Mouse (Mus musculus): ENCODE data around the gene Srebf1. TPM values are rescaled to one million over a fixed set of nuclear protein-coding genes. Genes with fewer than 3 reads are reported as not detected.

Gene Srebf1
- 10 to 100 TPM; 10.1 to 40.5 TPM for polyA plus RNA-seq (2012; fragmentation: generic; extraction: Trizol)

DNA sequence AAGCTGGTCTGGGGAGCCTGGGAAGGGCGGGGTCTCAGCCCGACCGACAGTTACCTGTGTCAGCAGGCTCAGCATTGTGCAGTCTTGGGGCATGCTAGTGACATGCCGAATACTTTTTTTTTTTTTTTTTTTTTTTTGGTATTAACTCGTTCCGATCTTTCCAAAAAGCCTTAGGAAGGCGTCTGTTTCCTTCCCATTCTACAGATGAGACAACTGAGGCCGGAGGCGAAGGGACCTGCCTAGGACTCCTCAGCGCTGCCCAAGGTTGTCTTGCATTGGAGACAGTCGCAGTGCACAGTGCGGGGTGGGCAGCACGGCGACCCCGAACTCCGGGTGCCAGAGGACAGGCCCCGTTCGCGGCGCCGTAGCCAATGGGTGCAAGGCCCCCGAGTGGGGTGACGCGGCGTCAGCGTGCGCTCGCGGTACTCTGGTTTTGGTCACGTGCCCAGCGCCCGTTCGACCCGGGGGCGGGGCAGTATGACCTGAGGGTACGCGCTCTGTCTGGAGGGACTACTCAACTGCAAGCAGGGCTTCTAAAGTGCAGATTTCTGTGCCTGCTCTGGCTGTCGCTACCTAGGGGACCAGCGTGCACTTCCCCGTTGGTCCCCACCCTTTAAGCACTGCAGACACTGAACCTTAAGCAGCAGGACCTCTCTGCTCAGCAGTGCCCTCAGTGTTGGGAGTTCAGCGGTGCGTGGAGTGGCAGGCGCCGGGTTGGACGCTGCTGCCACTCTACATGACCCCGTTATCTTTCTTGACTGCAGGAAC, at the start of gene Srebf1:
Gene Srebf1, minus strand, starts transcription at position 113 of the 768 bp plus-strand sequence.

Other genes with a start within 250 kb of the Srebf1 start
- 10 to 100 TPM; 19.6 to 52.3 TPM for gene Pemt, start 176.1 kb downstream of the Srebf1 start, polyA plus RNA-seq (2012; fragmentation: generic; extraction: Trizol)
- gene Rai1, start 117.6 kb downstream of the Srebf1 start, polyA plus RNA-seq (2012; fragmentation: generic; extraction: Trizol) = 10 to 100 TPM; 12.2 to 24.5 TPM
- 10 to 100 TPM; 10.0 to 33.7 TPM for gene Tom1l2, start 130.3 kb upstream of the Srebf1 start, polyA plus RNA-seq (2012; fragmentation: generic; extraction: Trizol)
- under 1 TPM; 0.01 to 0.30 TPM for gene Drc3, start 130.7 kb upstream of the Srebf1 start, polyA plus RNA-seq (2012; fragmentation: generic; extraction: Trizol)
- 1 to 10 TPM; 3.2 to 7.8 TPM for gene Gid4, start 194.6 kb upstream of the Srebf1 start, polyA plus RNA-seq (2012; fragmentation: generic; extraction: Trizol)
- gene Atpaf2, start 195.9 kb upstream of the Srebf1 start, polyA plus RNA-seq (2012; fragmentation: generic; extraction: Trizol) = 10 to 100 TPM; 22.8 to 27.0 TPM
- 100 to 1,000 TPM in 1 of 2 experiments, 10 to 100 TPM in 1; 81.5 to 105 TPM for gene Drg2, start 232.0 kb upstream of the Srebf1 start, polyA plus RNA-seq (2012; fragmentation: generic; extraction: Trizol)
- gene Myo15, start 246.8 kb upstream of the Srebf1 start, polyA plus RNA-seq (2012; fragmentation: generic; extraction: Trizol) = under 1 TPM in 1 of 2 experiments, not detected in 1; 0.05 TPM

Measured in C3H10T1/2 (cell line).